In genomic region chr7:145159283-145160240, GRCm38 (mm10) we compare ENCODE assay signal across 9 mouse cellular contexts. TPM values are rescaled to one million over a fixed set of nuclear protein-coding genes. Genes with fewer than 3 reads are reported as not detected.
A peak's percentile ranks its signal among the peaks of the same experiment; 100 is the strongest.
DNase-seq lines count a peak whose midpoint lies in the region; ATAC-seq and TF ChIP-seq lines count a peak whose summit lies in the region.
"Had no signal": no experiment of that assay in that cellular context is flagged by ENCODE, and none has a peak within 500 bp of the region (broad histone marks: within the 10 kb centered on the region; RNA-seq: fewer than 3 reads in every experiment).

No protein-coding gene starts in this region.

- 0 out of 2 replicates have a peak overlapping the region, but pooled peaks have one; percentile 3 for H3K9ac ChIP-seq in heart, embryonic 12.5 days
- peak overlapping the region; percentile 19; the same call in 1 of the 2 replicates for H3K9ac ChIP-seq in embryonic facial prominence, embryonic 14.5 days (ENCODE audit: low read depth, low read length)
- no peak overlapping the region for H3K9ac ChIP-seq in intestine, embryonic 15.5 days
- H3K9ac ChIP-seq in lung, embryonic 14.5 days = no peak overlapping the region
- peak overlapping the region; percentile 21; the same call in 1 of the 2 replicates for H3K9ac ChIP-seq in stomach, embryonic 16.5 days (ENCODE audit: low read length)

- DNase-seq in heart, adult 11 months = no peak
- DNase-seq in embryonic facial prominence, embryonic 14.5 days (ENCODE audit: low spot score) = peak; percentile 75
- DNase-seq in lung, embryonic 14.5 days = peak; percentile 77
- DNase-seq in spleen, postnatal 10 days (ENCODE audit: low spot score in 2 of 2) = no peak
- DNase-seq in B cell, adult 2 months = no peak

- peaks cover 16% of the 10 kb centered on the region for H3K4me1 ChIP-seq in heart, embryonic 12.5 days (replicated peaks)
- H3K4me1 ChIP-seq in embryonic facial prominence, embryonic 14.5 days (ENCODE audit: control insufficient read depth, insufficient read depth, low read length) = peaks cover 10% of the 10 kb centered on the region
- H3K4me1 ChIP-seq in intestine, embryonic 15.5 days (replicated peaks) = peaks cover 5% of the 10 kb centered on the region; the same call in 1 of the 2 replicates
- H3K4me1 ChIP-seq in lung, embryonic 14.5 days (ENCODE audit: insufficient read depth) = 0 out of 2 replicates have a peak, but pooled peaks cover 4% of the 10 kb centered on the region
- H3K4me1 ChIP-seq in stomach, embryonic 16.5 days (ENCODE audit: control insufficient read depth, insufficient read depth, low read length) = peaks cover 11% of the 10 kb centered on the region; the same call in 1 of the 2 replicates

- no peaks in the 10 kb centered on the region for H3K36me3 ChIP-seq in heart, embryonic 12.5 days
- H3K36me3 ChIP-seq in embryonic facial prominence, embryonic 14.5 days (ENCODE audit: control insufficient read depth, insufficient read depth, low read length) = no peaks in the 10 kb centered on the region
- H3K36me3 ChIP-seq in intestine, embryonic 15.5 days = no peaks in the 10 kb centered on the region
- H3K36me3 ChIP-seq in lung, embryonic 14.5 days (ENCODE audit: insufficient read depth) = no peaks in the 10 kb centered on the region
- H3K36me3 ChIP-seq in stomach, embryonic 16.5 days (ENCODE audit: control insufficient read depth, insufficient read depth, low read length) = no peaks in the 10 kb centered on the region

- peak overlapping the region; percentile 17 for H3K27ac ChIP-seq in heart, embryonic 12.5 days (ENCODE audit: poor library complexity, severe bottlenecking)
- peak overlapping the region; percentile 28; the same call in 1 of the 2 replicates for H3K27ac ChIP-seq in embryonic facial prominence, embryonic 14.5 days (replicated peaks; ENCODE audit: low read depth, low read length)
- peak overlapping the region; percentile 46 for H3K27ac ChIP-seq in intestine, embryonic 15.5 days
- peak overlapping the region; percentile 19; the same call in 1 of the 2 replicates for H3K27ac ChIP-seq in lung, embryonic 14.5 days (ENCODE audit: low read depth)
- peak overlapping the region; percentile 20 for H3K27ac ChIP-seq in stomach, embryonic 16.5 days (ENCODE audit: low read length)

- no peak overlapping the region for H3K4me3 ChIP-seq in heart, embryonic 12.5 days
- H3K4me3 ChIP-seq in embryonic facial prominence, embryonic 14.5 days (ENCODE audit: low read depth, low read length) = no peak overlapping the region
- H3K4me3 ChIP-seq in intestine, embryonic 15.5 days (replicated peaks) = no peak overlapping the region
- no peak overlapping the region for H3K4me3 ChIP-seq in lung, embryonic 14.5 days (ENCODE audit: low read depth, low read length)
- H3K4me3 ChIP-seq in stomach, embryonic 16.5 days (replicated peaks; ENCODE audit: low read length) = no peak overlapping the region
- H3K4me3 ChIP-seq: megakaryocyte, embryonic 14.5 days had no signal

- WGBS in heart, embryonic 12.5 days = 59% methylated on average over 13 of the region's 13 CpGs
- WGBS in embryonic facial prominence, embryonic 14.5 days = 53% methylated on average over 12 of the region's 13 CpGs
- 45% methylated on average over 13 of the region's 13 CpGs for WGBS in intestine, embryonic 15.5 days
- WGBS in lung, embryonic 14.5 days = 51% methylated on average over 13 of the region's 13 CpGs
- 50% methylated on average over 13 of the region's 13 CpGs for WGBS in stomach, embryonic 16.5 days

- peak; percentile 71; the same call in 1 of the 2 replicates for ATAC-seq in heart, embryonic 12.5 days (ENCODE audit: insufficient number of reproducible peaks, low FRiP score)
- ATAC-seq in embryonic facial prominence, embryonic 14.5 days (ENCODE audit: low read depth) = peak; percentile 79
- ATAC-seq in intestine, embryonic 15.5 days = peak; percentile 80
- peak; percentile 90 for ATAC-seq in lung, embryonic 14.5 days (ENCODE audit: insufficient read depth)
- peak; percentile 76; the same call in 1 of the 2 replicates for ATAC-seq in stomach, embryonic 16.5 days (ENCODE audit: insufficient read depth, low FRiP score)

- no peaks in the 10 kb centered on the region for H3K9me3 ChIP-seq in heart, embryonic 12.5 days (replicated peaks)
- H3K9me3 ChIP-seq in embryonic facial prominence, embryonic 14.5 days (ENCODE audit: control insufficient read depth, low read length) = no peaks in the 10 kb centered on the region
- no peaks in the 10 kb centered on the region for H3K9me3 ChIP-seq in intestine, embryonic 15.5 days
- no peaks in the 10 kb centered on the region for H3K9me3 ChIP-seq in lung, embryonic 14.5 days (ENCODE audit: low read depth, low read length)
- no peaks in the 10 kb centered on the region for H3K9me3 ChIP-seq in stomach, embryonic 16.5 days (replicated peaks; ENCODE audit: control insufficient read depth, low read length)

- TF ChIP-seq CTCF in lung, embryonic 14.5 days (IDR thresholded peaks at IDR 0.05; ENCODE audit: low read depth) = no peak

- H3K27me3 ChIP-seq in heart, embryonic 12.5 days (replicated peaks) = no peaks in the 10 kb centered on the region
- H3K27me3 ChIP-seq in embryonic facial prominence, embryonic 14.5 days (replicated peaks; ENCODE audit: control insufficient read depth, insufficient read depth, low read length) = no peaks in the 10 kb centered on the region
- no peaks in the 10 kb centered on the region for H3K27me3 ChIP-seq in intestine, embryonic 15.5 days (replicated peaks)
- no peaks in the 10 kb centered on the region for H3K27me3 ChIP-seq in lung, embryonic 14.5 days (ENCODE audit: insufficient read depth, low read length)
- H3K27me3 ChIP-seq in stomach, embryonic 16.5 days (ENCODE audit: control insufficient read depth, insufficient read depth, low read length) = no peaks in the 10 kb centered on the region

- no peak overlapping the region for H3K4me2 ChIP-seq in heart, embryonic 12.5 days
- no peak overlapping the region for H3K4me2 ChIP-seq in embryonic facial prominence, embryonic 14.5 days (ENCODE audit: low read depth, low read length)
- H3K4me2 ChIP-seq in intestine, embryonic 15.5 days (replicated peaks) = no peak overlapping the region
- H3K4me2 ChIP-seq in lung, embryonic 14.5 days = no peak overlapping the region
- H3K4me2 ChIP-seq in stomach, embryonic 16.5 days (ENCODE audit: low read depth, low read length) = no peak overlapping the region

RNA-seq across cellular contexts. Expression of gene 1810010D01Rik, which starts 48.4 kb away (rescaled TPM):
- 0.30 and 0.36 TPM in 2 replicates for polyA plus RNA-seq in heart, embryonic 12.5 days (2016; fragmentation: Nextera tagmentation; extraction: Ambion mirVana)
- not detected in 2 replicates for polyA plus RNA-seq in embryonic facial prominence, embryonic 14.5 days (2014; fragmentation: Nextera tagmentation; extraction: Ambion mirVana)
- 0.59 and 1.2 TPM in 2 replicates for polyA plus RNA-seq in intestine, embryonic 15.5 days (2015; fragmentation: Nextera tagmentation; extraction: Ambion mirVana)
- 0.58 and 0.93 TPM in 2 replicates for polyA plus RNA-seq in lung, embryonic 14.5 days (2014; fragmentation: Nextera tagmentation; extraction: Ambion mirVana)
- polyA plus RNA-seq in stomach, embryonic 16.5 days (2015; fragmentation: Nextera tagmentation; extraction: Ambion mirVana) = 1.5 and 2.2 TPM in 2 replicates

Comparison
In these comparisons a context has a peak if more than half of its experiments do, and no peak if none do; other contexts are left out.
1. H3K9ac ChIP-seq: peak in heart, embryonic 12.5 days (single experiment), embryonic facial prominence, embryonic 14.5 days (single experiment) and stomach, embryonic 16.5 days (single experiment); none in intestine, embryonic 15.5 days (single experiment) and lung, embryonic 14.5 days (single experiment).
2. DNase-seq: peak in embryonic facial prominence, embryonic 14.5 days (single experiment) and lung, embryonic 14.5 days (single experiment); none in heart, adult 11 months (single experiment), spleen, postnatal 10 days (0 of 2) and B cell, adult 2 months (0 of 2).
3. Peak in every context shown above with its lines, with median percentiles within 50 percentile points of each other: ATAC-seq and H3K27ac ChIP-seq.